Mouse (Mus musculus): ENCODE results near the gene Moxd1.

- TF ChIP-seq CTCF (conservative IDR thresholded peaks at IDR 0.05; ENCODE audit: insufficient read depth, insufficient read length, low read depth, low read length) (no peak), POLR2A (IDR thresholded peaks at IDR 0.05; ENCODE audit: low read depth, low read length) (no peak)
These were observed at the start of gene Moxd1 for GRCm38 (mm10) chr10:24223449-24224143.
